Mouse (Mus musculus) pancreas, adult 10 weeks (tissue): ENCODE results near the gene Sumf1. TPM values are rescaled to one million over a fixed set of nuclear protein-coding genes. Genes with fewer than 3 reads are reported as not detected.

Experiments
- polyA plus RNA-seq: library from polyadenylated mRNA; stranded (reverse); fragments of 350-450 nt; fragmentation: Illumina TruSeq; extraction: RNeasy Lipid Tissue Mini Kit (QIAGEN cat#74804); gene quantifications from one replicate; pipeline ENCODE4 v1.2.3, GENCODE M21; 2015; ENCODE audit warnings: low read depth, low replicate concordance; ENCODE audit not compliant: insufficient read depth

Gene Sumf1
- polyA plus RNA-seq: 6.7 TPM

DNA sequence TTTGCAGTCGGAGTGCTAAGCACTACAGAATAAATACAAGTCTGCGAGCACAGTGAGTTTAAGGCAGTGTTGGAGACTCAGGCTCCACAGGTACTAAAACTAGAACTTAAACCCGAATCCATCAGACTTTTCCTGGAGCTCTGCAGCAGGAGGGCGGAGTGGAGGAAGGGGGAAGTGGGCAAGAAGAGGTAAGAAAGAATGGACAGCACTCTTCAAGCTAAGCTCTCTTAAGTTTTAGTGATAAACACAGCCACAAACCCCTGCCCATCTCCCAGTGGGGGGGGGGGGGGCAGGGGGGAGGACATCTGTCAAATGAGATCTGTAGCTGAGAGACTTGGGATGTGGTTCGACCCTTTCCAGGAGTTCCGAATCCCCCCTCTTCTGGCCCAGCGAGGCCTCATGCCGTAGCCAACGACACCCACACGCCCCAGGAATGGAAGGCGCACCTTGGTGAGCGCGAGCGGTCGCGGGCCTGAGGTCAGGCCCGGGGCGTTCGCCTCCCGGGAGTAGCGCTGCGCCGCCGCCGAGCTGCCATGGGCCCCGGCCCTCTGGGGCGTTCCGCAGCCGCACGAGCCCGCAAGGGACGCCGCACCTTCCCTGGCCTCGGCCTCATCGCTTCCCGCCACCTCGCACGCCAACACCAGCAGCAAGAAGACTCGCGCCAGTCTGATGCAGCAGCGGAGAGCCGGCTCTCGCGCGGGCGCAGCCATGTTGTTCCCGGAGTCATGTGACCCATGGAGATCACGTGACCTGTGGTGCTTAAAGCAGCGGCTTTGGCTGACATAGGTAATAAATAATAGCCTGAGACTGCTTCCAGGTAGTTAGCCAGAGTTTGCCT is at the start of gene Sumf1:
Sumf1 (minus strand) TSS at position 736 of the 838 bp plus-strand sequence.

GRCm38 (mm10) chr6:108212881-108213295 is 27.5 kb upstream of the Sumf1 start, which contains the start of gene Itpr1:
Gene Itpr1, plus strand, starts transcription at chr6:108213096.

DNA sequence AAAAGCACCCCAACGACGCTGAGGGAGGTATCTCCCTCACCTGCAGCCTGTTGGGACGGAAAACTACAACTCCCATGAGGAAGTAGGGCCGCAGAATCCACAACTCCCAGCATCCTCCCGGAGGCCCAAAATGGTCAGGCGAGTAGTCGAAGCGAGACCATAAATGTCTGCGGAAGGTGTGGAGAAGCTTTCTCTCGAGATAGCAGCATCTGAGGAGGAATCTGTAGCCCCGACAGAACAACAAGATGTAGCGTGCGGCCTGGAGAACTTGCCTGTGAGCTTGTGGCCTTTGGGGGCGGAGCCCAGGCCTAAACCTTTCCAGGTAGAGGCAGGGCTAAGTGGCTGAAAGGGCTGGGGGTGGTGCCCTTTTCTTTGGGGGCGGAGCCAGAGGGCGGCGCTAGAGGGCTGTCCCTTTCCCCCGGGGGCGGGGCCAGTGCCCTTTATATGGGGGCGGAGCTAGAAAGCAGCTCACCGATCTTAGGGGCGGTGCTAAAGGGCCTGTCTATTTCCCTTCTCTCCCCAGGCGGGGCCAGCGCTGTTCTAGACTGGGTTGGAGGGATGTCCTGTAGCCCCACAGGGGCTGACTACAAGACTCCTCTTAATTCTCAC is 120.4 kb downstream of the Sumf1 start, which contains the start of gene Setmar:
Setmar (plus strand) TSS at position 128 of the 609 bp plus-strand sequence.

Other genes with a start within 250 kb of the Sumf1 start
- 0.79 TPM for gene Setmar, start 120.5 kb downstream of the Sumf1 start, polyA plus RNA-seq
- 9.4 TPM for gene Itpr1, start 27.5 kb upstream of the Sumf1 start, polyA plus RNA-seq